Mouse (Mus musculus) fat pad, adult 2 months (tissue): ENCODE measurements at regions not wholly inside any gene's neighbourhood (a gene's known extent, or its start where the extent isn't known, plus 50 kb on each side); places are given as distances from the start of the nearest gene placed in this dataset.

ENCODE experiments used
- DNase-seq: peaks from one replicate; pipeline ENCODE4 v3.0.0-alpha.2; 2011; ENCODE audit warnings: low read depth, low spot score; ENCODE audit errors: extremely low read depth

- no peak for DNase-seq
Measured at GRCm38 (mm10) chr15:62229491-62230283, 1306.9 kb upstream of the A1bg start.

DNA sequence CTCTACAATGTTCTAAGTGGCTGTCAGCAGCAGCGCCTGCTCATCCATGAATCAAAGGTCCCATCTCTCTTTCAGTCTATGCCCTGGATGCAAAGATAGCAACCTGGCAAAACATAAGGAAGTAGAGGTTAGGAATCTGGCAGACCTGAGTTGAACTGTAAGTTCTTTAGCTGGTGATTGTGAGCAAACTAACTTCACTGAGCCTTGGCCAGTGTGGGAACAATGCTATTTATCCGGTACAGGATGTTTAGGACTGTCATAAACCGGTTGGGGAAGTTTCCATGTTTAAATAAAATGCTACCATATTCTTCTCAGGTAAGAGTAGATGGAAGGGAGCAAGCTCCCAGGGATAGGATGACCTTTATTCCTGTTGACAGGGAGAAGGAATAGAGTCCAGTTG lies 1306.2 kb upstream of the A1bg start:
- no peak for DNase-seq

DNA sequence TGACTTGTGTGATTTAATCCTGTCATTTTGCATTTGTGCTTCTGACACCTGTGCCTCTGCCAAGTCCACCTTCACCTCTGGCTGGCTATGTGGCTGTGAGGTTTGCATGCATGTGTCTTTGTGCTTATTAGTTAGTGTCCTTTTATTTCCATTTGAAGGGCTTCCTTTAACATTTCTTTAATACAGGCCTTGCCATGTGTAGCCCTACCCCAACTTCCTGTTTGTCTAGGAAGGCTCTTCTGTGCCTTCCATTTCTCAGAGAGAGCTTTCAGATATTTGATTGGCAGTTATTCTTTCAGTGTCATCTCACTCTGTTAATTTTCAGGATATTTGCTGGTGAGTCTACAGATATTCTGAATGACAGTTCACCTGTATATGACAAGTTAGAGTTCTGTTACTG lies 1302.0 kb upstream of the A1bg start:
- no peak for DNase-seq

DNA sequence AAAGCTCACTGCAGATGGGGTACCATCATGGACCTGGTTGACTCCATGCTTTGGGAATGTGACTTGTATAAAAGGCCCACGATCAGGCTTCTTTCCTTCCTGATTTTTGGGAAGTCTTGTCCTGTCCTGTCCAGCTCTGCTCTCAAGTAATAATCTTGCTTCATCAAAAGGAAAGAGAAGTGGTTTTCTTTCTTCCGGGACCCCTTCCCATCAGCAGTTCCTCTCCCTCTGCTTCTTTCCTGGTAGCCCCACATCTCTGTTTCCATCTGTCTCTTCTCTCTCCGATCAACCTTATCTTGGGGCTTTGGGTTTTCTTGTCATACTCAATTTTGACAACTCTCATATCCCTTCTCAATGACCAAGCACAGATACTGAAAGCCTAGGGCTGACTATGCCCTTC lies 1301.4 kb upstream of the A1bg start:
- no peak for DNase-seq

- DNase-seq, result no peak
Measured at GRCm38 (mm10) chr15:62223156-62223840, 1300.5 kb upstream of the A1bg start.

DNA sequence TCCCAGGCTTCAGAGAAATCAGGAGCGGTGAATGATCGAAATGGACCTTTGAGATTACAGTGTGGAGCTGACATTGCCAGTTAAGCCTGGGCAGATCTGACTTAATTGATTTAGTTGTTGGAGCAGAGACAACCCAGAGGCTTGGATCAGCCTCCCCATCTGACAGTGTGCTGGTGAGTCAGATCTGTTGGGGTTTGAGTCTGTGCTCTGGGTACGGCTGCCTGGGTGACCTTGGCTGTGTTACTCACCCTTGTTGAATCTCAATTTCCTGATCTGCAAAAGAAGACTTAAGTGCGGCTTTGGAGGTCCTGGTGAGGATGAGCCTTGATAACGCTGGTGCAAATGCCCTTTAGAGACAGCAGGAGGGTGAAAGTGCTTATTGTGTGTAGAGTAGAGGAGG lies 1299.9 kb upstream of the A1bg start:
- DNase-seq, result no peak

- DNase-seq, result no peak
Measured at GRCm38 (mm10) chr15:62222201-62222600, 1299.4 kb upstream of the A1bg start.

DNA sequence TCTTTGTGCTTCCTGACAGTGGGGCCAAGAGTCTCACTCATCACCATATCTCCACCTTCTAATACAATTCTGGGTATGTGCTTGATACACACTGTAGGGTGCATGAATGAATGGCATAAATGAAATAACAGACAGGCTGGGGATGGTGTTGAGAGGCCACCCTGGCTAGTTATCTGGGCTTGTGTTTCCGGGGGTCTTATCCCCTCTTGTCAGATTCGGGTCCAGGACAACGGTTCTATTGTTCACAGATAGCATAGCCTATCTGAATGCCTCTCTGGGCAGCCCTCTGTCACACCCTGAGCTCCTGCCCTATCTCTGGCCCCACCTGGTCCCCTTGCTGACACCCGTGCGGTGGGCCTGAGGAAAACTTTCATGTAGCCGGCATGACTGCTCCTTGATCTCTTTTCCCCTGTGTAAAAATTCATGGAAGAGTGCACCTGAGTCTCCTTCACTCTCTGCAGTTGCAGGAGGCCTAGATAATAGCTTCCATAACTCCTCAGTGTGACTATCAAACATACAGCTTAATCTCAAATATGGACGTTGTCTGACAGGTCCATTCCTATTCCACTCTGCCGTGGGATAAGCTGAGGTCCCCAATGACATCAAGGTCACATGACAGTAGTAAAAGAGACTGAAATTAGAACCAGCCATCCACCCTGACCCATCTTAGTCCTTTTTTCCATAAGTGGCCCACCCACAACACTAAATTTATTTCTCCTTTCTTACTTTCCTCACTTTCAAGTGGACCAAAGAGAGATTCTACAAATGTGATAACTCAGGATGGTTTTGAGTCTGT lies 1298.4 kb upstream of the A1bg start:
- DNase-seq, result no peak

- DNase-seq, result no peak
Measured at GRCm38 (mm10) chr15:62220620-62221019, 1297.8 kb upstream of the A1bg start.

GRCm38 (mm10) chr15:62219934-62220540 lies 1297.2 kb upstream of the A1bg start:
- DNase-seq, result no peak

DNA sequence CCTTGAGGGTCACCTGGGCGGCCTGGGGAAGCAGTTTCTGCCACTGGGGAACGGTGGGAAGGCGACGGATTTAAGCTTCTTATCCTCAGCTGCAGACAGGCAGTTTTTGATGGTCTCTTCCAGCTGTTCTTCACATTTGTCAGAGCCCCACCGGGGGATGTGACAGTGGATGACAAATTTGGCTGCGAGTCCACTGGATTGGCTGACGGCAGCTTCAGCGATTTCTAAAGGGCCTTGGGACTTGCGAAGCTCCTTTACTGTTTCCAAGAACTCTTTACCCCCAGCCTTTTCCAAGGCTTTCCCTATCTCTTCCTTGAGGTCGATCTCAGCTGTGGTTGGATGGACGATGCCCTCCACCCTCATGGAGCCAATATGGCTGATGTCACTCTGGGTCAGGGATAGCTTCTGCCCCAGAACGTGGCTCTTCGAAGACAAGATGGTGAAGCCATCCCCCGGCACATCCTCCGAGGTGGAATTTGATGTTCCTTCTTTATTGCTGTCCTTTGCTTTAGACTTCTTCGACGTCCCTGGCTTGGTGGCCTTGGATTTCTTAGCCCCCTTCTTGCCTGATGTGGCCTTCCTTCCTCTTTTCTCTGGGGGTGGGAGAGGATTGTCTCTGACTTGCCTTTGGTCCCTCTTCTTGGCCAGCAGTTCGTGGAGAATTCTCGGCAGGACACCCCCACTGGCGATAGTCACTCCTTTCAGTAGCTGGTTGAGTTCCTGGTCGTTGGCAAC lies 1295.7 kb upstream of the A1bg start:
- DNase-seq, result no peak

DNA sequence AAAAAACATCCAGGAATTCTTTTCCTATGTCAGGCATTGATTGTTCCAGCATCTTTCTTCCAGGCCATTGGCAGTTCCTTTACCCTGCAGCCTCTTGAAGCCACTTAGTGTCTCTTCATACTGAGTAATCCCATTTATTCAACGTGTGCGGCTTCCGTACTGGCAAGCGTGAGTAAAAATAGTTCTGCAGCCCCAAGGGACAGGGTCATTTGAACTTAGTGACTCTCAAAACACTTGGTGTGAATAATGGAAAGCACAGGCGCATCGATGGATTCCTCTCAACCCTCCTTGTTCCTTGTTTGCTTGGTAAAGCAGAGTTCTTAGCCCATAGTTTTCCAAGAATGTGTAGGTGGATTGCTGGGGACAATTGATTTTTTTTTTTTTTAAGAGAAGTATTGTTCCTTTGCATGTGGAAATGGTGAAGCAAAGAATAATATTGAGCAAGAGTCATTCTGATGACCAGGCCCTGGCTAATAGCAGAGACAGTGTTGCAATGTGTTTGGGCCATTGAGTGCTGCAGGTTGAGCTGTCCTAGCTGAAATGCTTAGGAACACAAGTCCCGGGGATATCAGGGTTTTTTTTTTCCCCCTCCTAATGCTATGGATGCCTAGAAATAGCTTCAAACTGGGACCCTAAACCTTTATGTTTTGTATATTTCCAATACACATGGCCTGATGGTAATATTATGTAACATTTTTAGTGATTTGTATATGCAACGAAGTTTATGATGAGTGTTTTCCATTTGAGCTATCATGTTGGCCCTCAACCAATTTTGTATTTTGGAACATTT lies 1294.1 kb upstream of the A1bg start:
- DNase-seq, result peak; percentile 95

- DNase-seq, result no peak
Measured at GRCm38 (mm10) chr15:62215616-62216398, 1293.0 kb upstream of the A1bg start.

- no peak for DNase-seq
Measured at GRCm38 (mm10) chr15:62214300-62214699, 1291.5 kb upstream of the A1bg start.

- DNase-seq, result peak; percentile 97
Measured at GRCm38 (mm10) chr15:62212283-62212910, 1289.6 kb upstream of the A1bg start.

GRCm38 (mm10) chr15:62209881-62210481 lies 1287.2 kb upstream of the A1bg start:
- DNase-seq, result peak; percentile 78

- no peak for DNase-seq
Measured at GRCm38 (mm10) chr15:62209296-62209695, 1286.5 kb upstream of the A1bg start.

DNA sequence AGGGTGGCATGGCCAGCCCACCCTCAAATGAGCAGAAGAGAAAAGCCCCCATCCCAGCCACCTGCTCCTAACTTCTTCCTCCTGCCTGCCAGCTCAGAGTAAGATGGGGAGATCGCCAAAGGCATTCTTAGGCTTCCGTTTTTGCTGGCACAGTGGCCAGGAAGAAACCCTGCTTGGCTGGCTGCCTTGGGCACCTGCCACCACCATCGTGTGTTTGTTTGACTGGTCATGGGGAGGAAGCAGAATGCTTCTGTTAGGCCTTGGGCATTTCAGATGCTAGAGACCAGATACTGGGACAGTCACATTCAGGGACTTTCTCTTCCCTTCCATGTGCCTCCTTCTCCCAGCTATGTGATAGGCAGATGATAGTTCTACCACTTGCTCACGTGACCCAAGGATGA lies 1283.7 kb upstream of the A1bg start:
- peak; percentile 61 for DNase-seq
